Mouse (Mus musculus): ENCODE data around the gene Trio. TPM values are rescaled to one million over a fixed set of nuclear protein-coding genes. Genes with fewer than 3 reads are reported as not detected.

Trio gene
- polyA plus RNA-seq, 1 experiment from 2014 or later, result 38.4 TPM

DNA sequence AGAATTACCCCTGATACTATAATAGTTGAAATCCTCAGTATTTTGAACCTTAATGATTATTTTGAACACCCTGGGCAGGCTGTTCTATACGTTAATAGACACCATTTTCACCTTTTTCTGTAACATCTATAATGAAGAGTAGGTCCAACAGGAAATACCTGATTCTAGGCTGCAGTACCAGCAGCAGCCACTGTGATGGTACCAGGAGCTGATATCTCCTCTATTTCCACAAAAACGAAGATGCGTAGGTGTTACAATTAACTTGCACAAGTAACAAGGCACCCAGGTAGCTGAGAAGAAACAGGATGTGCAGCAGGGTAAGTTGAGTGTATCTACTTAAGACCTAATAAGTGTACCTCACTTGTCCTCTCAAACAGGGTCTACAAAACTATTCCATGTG lies 77.8 kb downstream of the Trio start:
- no peaks in the 10 kb centered on the region for H3K36me3 ChIP-seq
- no peaks in the 10 kb centered on the region for H3K27me3 ChIP-seq (ENCODE audit: low read depth, poor library complexity, severe bottlenecking)
- no peak for DNase-seq (ENCODE audit: low spot score)
- peaks cover 17% of the 10 kb centered on the region for H3K4me1 ChIP-seq
- H3K4me3 ChIP-seq, result no peak overlapping the region
- no peak overlapping the region for H3K27ac ChIP-seq
- H3K9me3 ChIP-seq (replicated peaks), result no peaks in the 10 kb centered on the region
- 98% methylated on average over 3 of the region's 3 CpGs for WGBS

DNA sequence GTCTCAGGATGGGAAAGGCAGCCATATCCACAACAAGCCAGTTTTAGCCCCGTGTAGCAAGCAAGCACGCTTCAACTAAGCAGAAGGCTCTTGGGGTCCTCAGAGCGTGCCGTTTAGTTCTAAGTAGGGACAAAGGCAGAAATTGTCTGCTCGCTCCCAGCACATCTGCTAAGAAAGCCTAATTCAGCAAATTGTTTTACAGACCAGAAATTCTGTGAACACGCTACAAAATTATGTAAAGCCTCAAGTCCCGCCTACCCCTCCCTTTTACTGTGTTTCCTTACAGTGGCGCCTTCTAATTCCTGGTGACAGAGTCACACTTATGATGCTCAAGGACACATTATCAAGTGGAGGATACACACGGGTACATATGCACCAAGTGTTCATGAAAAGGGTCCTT lies 80.1 kb downstream of the Trio start:
- WGBS, result 87% methylated on average over 9 of the region's 9 CpGs
- DNase-seq (ENCODE audit: low spot score), result no peak
- peaks cover 32% of the 10 kb centered on the region for H3K4me1 ChIP-seq

DNA sequence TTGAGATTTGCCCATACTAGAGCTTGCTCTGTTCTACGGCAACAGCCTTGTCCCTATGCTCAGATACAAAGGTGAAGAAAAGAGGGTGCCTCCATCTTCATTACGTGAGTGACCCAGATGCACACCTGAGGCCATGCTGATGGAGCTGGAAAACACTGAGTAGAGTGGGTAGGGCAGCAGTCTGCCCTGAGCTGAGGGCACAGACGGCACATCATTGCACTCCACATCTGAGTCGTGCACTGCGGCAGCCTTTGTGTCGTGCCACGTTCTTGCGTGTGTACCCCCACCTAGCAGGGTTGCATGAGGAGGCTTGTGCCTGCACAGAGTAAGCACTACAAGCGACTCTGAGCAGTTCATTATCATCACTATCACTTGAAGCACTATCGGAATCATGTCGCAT lies 80.8 kb downstream of the Trio start:
- Histone ChIP-seq H3K27ac (no peak overlapping the region), H3K27me3 (ENCODE audit: low read depth, poor library complexity, severe bottlenecking) (no peaks in the 10 kb centered on the region), H3K9me3 (replicated peaks) (no peaks in the 10 kb centered on the region), H3K36me3 (no peaks in the 10 kb centered on the region), H3K4me1 (peaks cover 37% of the 10 kb centered on the region), H3K4me3 (no peak overlapping the region)
- WGBS, result 97% methylated on average over 11 of the region's 11 CpGs
- no peak for DNase-seq (ENCODE audit: low spot score)

More for the DNA sequence above, 80.1 kb downstream of the Trio start:
- H3K27ac ChIP-seq, result no peak overlapping the region
- no peaks in the 10 kb centered on the region for H3K36me3 ChIP-seq
- no peak overlapping the region for H3K4me3 ChIP-seq
- H3K9me3 ChIP-seq (replicated peaks), result no peaks in the 10 kb centered on the region
- no peaks in the 10 kb centered on the region for H3K27me3 ChIP-seq (ENCODE audit: low read depth, poor library complexity, severe bottlenecking)

GRCm38 (mm10) chr15:27943486-27944195 lies 82.0 kb downstream of the Trio start:
- 72% methylated on average over 18 of the region's 18 CpGs for WGBS
- Histone ChIP-seq H3K9me3 (replicated peaks) (no peaks in the 10 kb centered on the region), H3K27me3 (ENCODE audit: low read depth, poor library complexity, severe bottlenecking) (no peaks in the 10 kb centered on the region; the same call in 1 of the 2 replicates), H3K27ac (no peak overlapping the region), H3K4me3 (no peak overlapping the region), H3K4me1 (peaks cover 43% of the 10 kb centered on the region), H3K36me3 (no peaks in the 10 kb centered on the region)
- no peak for DNase-seq (ENCODE audit: low spot score)

- Histone ChIP-seq H3K9me3 (replicated peaks) (no peaks in the 10 kb centered on the region), H3K4me3 (no peak overlapping the region), H3K27ac (no peak overlapping the region), H3K4me1 (peaks cover 56% of the 10 kb centered on the region), H3K36me3 (no peaks in the 10 kb centered on the region), H3K27me3 (ENCODE audit: low read depth, poor library complexity, severe bottlenecking) (no peaks in the 10 kb centered on the region; the same call in 1 of the 2 replicates)
- WGBS, result 88% methylated on average over 11 of the region's 11 CpGs
- no peak for DNase-seq (ENCODE audit: low spot score)
Observed at GRCm38 (mm10) chr15:27942148-27942847, 83.3 kb downstream of the Trio start.

DNA sequence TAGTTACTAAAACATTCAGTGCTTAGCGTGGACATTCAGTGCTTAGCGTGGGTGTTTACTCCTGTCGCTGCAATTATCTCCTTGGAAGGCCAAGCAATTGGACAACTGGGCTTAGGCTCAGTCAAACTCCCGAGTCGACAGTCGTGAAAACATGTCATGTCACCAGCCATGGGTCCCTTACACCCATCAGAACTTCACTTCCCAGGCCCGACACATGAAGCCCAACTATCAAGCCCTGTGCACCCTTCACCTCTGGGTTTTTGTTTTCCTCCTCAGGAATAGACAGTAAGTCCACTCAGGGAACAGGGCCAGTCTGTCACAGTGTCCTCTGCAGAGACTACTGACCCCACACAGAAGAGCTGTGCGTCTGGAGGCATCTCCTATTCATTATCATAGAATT lies 84.2 kb downstream of the Trio start:
- Histone ChIP-seq H3K36me3 (no peaks in the 10 kb centered on the region), H3K27ac (no peak overlapping the region), H3K27me3 (ENCODE audit: low read depth, poor library complexity, severe bottlenecking) (no peaks in the 10 kb centered on the region; the same call in 1 of the 2 replicates), H3K4me1 (peaks cover 65% of the 10 kb centered on the region), H3K4me3 (no peak overlapping the region), H3K9me3 (replicated peaks) (no peaks in the 10 kb centered on the region)
- DNase-seq (ENCODE audit: low spot score), result no peak
- WGBS, result 84% methylated on average over 8 of the region's 8 CpGs

DNA sequence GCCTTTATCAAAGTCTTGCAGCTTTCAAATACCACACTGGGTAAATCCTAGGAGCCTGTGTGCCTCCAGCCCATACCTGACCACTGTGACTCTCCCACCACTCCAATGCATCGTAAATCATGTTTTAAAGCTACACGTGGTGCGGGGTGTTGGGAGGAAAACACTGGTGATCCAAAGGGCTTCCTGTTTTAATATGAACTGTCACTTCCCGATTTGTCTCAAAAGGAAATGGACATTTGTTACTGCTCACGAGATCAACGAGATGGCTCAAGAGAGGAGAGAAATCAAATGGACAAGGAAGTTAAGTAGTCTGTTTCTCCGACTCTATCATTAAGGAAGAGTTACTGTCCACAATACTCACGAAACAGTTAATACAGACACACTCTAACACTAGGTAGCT lies 84.6 kb downstream of the Trio start:
- Histone ChIP-seq H3K27me3 (ENCODE audit: low read depth, poor library complexity, severe bottlenecking) (no peaks in the 10 kb centered on the region; the same call in 1 of the 2 replicates), H3K9me3 (replicated peaks) (no peaks in the 10 kb centered on the region), H3K4me3 (no peak overlapping the region), H3K27ac (no peak overlapping the region), H3K36me3 (no peaks in the 10 kb centered on the region), H3K4me1 (peaks cover 69% of the 10 kb centered on the region)
- DNase-seq (ENCODE audit: low spot score), result no peak
- 70% methylated on average over 8 of the region's 8 CpGs for WGBS

DNA sequence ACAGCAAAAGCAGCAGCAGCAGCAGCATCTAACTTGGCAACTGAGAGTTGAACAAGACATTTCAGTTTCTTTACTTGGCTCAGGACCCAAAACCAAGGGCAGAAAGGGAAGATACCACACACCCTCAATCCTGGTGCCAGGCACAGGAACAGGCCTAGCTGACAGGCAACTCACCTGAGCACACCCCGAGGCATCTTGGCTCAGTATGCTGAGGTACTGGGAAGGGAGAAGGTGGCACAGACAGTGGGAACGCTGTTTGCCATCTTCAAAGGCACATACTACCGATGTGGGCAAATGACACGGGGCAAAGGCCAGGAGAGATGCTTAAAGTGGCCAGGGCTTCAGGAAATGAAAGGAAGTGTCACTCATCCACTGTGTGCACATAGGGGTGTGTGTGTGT lies 85.6 kb downstream of the Trio start:
- no peak overlapping the region for H3K27ac ChIP-seq
- H3K4me3 ChIP-seq, result no peak overlapping the region
- DNase-seq (ENCODE audit: low spot score), result no peak
- WGBS, result 83% methylated on average over 4 of the region's 4 CpGs
- no peaks in the 10 kb centered on the region for H3K9me3 ChIP-seq (replicated peaks)
- no peaks in the 10 kb centered on the region; the same call in 1 of the 2 replicates for H3K27me3 ChIP-seq (ENCODE audit: low read depth, poor library complexity, severe bottlenecking)
- no peaks in the 10 kb centered on the region for H3K36me3 ChIP-seq
- H3K4me1 ChIP-seq, result peaks cover 77% of the 10 kb centered on the region

DNA sequence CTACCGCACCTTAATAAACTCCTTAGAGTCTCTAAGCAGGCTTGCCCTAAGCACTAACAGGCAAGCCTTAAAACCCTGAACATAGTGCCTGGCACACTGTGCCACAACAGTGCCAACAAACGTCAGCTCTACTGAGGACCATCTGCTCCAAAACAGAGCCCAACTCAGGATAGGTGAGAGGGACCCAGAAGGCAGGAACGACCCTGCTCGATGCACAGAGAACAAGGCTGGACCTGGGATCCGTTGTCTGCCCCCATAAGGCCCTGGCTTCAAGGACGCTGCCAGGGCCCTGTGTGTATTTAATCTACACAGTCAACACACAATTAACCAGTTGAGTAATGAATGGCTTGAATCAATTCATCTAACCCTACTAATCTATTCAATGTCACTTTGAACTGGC lies 86.8 kb downstream of the Trio start:
- Histone ChIP-seq H3K36me3 (no peaks in the 10 kb centered on the region), H3K27ac (no peak overlapping the region), H3K4me1 (peaks cover 70% of the 10 kb centered on the region), H3K4me3 (no peak overlapping the region), H3K27me3 (ENCODE audit: low read depth, poor library complexity, severe bottlenecking) (no peaks in the 10 kb centered on the region; the same call in 1 of the 2 replicates), H3K9me3 (replicated peaks) (no peaks in the 10 kb centered on the region)
- DNase-seq (ENCODE audit: low spot score), result no peak
- 67% methylated on average over 6 of the region's 6 CpGs for WGBS

GRCm38 (mm10) chr15:27937861-27938833 lies 87.5 kb downstream of the Trio start:
- H3K36me3 ChIP-seq, result no peaks in the 10 kb centered on the region
- H3K9me3 ChIP-seq (replicated peaks), result no peaks in the 10 kb centered on the region
- H3K27ac ChIP-seq, result peak overlapping the region; percentile 37; the same call in 1 of the 2 replicates
- no peak for DNase-seq (ENCODE audit: low spot score)
- H3K4me3 ChIP-seq, result peak overlapping the region; percentile 33
- peaks cover 64% of the 10 kb centered on the region for H3K4me1 ChIP-seq
- WGBS, result 41% methylated on average over 24 of the region's 24 CpGs
- H3K27me3 ChIP-seq (ENCODE audit: low read depth, poor library complexity, severe bottlenecking), result no peaks in the 10 kb centered on the region; the same call in 1 of the 2 replicates

- Histone ChIP-seq H3K9me3 (replicated peaks) (no peaks in the 10 kb centered on the region), H3K4me1 (peaks cover 62% of the 10 kb centered on the region), H3K27me3 (ENCODE audit: low read depth, poor library complexity, severe bottlenecking) (no peaks in the 10 kb centered on the region; the same call in 1 of the 2 replicates), H3K4me3 (peak overlapping the region; percentile 33), H3K36me3 (no peaks in the 10 kb centered on the region), H3K27ac (peak overlapping the region; percentile 37; the same call in 1 of the 2 replicates)
- 27% methylated on average over 20 of the region's 20 CpGs for WGBS
- DNase-seq (ENCODE audit: low spot score), result peak; percentile 58
Observed at GRCm38 (mm10) chr15:27937003-27937860, 88.4 kb downstream of the Trio start.

Data from limb, embryonic 10.5 days (tissue).